Mouse (Mus musculus) bone marrow macrophage, adult 2 months (primary cell): ENCODE measurements at regions not wholly inside any gene's neighbourhood (a gene's known extent, or its start where the extent isn't known, plus 50 kb on each side); places are given as distances from the start of the nearest gene placed in this dataset.
"Not testable (repeated sequence)": the region's sequence is repeated elsewhere in the genome, so short reads cannot be mapped to it uniquely, and the experiment has no call there.

ENCODE experiments used
- H3K27ac ChIP-seq: 2 replicates; pipeline ENCODE4 v1.5.1; 2012; ENCODE audit warnings: low read depth, low read length; ENCODE audit not compliant: insufficient read depth
- H3K4me1 ChIP-seq: 2 replicates; pipeline ENCODE4 v1.6.1; 2012; ENCODE audit warnings: low read length; ENCODE audit not compliant: control insufficient read depth, insufficient read depth
- H3K4me3 ChIP-seq: 2 replicates; pipeline ENCODE4 v1.5.1; 2012; ENCODE audit warnings: mild to moderate bottlenecking, low read length, moderate library complexity; ENCODE audit not compliant: insufficient read depth
- CTCF ChIP-seq: IDR thresholded peaks from 2 replicates; pipeline ENCODE4 v1.5.1; 2012; ENCODE audit warnings: low read depth, mild to moderate bottlenecking, low read length, moderate library complexity
- POLR2A ChIP-seq: IDR thresholded peaks from 2 replicates; pipeline ENCODE4 v1.6.1; 2012; ENCODE audit warnings: mild to moderate bottlenecking, low read depth, low read length, borderline replicate concordance

- H3K4me1 ChIP-seq = peaks cover 13% of the 10 kb centered on the region
- TF ChIP-seq CTCF = no peak
- no peak for TF ChIP-seq POLR2A
Measured at GRCm38 (mm10) chr2:84068617-84069016, 78.3 kb downstream of the Gm13691 start.

GRCm38 (mm10) chr2:84069411-84069810 lies 79.1 kb downstream of the Gm13691 start:
- not testable (repeated sequence) for H3K27ac ChIP-seq, H3K4me3 ChIP-seq
- peaks cover 11% of the 10 kb centered on the region for H3K4me1 ChIP-seq

More at GRCm38 (mm10) chr2:84068617-84069016, 78.3 kb downstream of the Gm13691 start:
- no peak overlapping the region for H3K4me3 ChIP-seq
- H3K27ac ChIP-seq = no peak overlapping the region

GRCm38 (mm10) chr2:84072881-84073583 lies 82.7 kb downstream of the Gm13691 start:
- no peak overlapping the region for H3K27ac ChIP-seq
- TF ChIP-seq POLR2A (no peak), CTCF (no peak)
- H3K4me3 ChIP-seq = no peak overlapping the region
- H3K4me1 ChIP-seq = peaks cover 2% of the 10 kb centered on the region; the same call in 1 of the 2 replicates

- Histone ChIP-seq H3K27ac (no peak overlapping the region), H3K4me1 (peaks cover 2% of the 10 kb centered on the region; the same call in 1 of the 2 replicates), H3K4me3 (no peak overlapping the region)
- TF ChIP-seq CTCF (no peak), POLR2A (no peak)
Measured at GRCm38 (mm10) chr2:84075944-84076343, 85.6 kb downstream of the Gm13691 start.

- H3K4me1 ChIP-seq = no peaks in the 10 kb centered on the region
- no peak overlapping the region for H3K27ac ChIP-seq
- no peak for TF ChIP-seq CTCF
- no peak for TF ChIP-seq POLR2A
- H3K4me3 ChIP-seq = no peak overlapping the region
Measured at GRCm38 (mm10) chr2:84079284-84079683, 88.9 kb downstream of the Gm13691 start.

GRCm38 (mm10) chr2:84080228-84080627 lies 89.9 kb downstream of the Gm13691 start:
- no peak for TF ChIP-seq POLR2A
- TF ChIP-seq CTCF = no peak
- no peaks in the 10 kb centered on the region for H3K4me1 ChIP-seq
- H3K4me3 ChIP-seq = no peak overlapping the region
- H3K27ac ChIP-seq = no peak overlapping the region

- H3K4me3 ChIP-seq = no peak overlapping the region
- peaks cover 6% of the 10 kb centered on the region for H3K4me1 ChIP-seq
- peak overlapping the region; percentile 38 for H3K27ac ChIP-seq
- no peak for TF ChIP-seq CTCF
- no peak for TF ChIP-seq POLR2A
Measured at GRCm38 (mm10) chr2:84094751-84095150, 104.4 kb downstream of the Gm13691 start.

- Histone ChIP-seq H3K27ac (no peak overlapping the region), H3K4me1 (peaks cover 5% of the 10 kb centered on the region), H3K4me3 (no peak overlapping the region)
- TF ChIP-seq CTCF (no peak), POLR2A (no peak)
Measured at GRCm38 (mm10) chr2:84098746-84099145, 108.4 kb downstream of the Gm13691 start.

GRCm38 (mm10) chr2:84113562-84113961 lies 123.2 kb downstream of the Gm13691 start:
- Histone ChIP-seq H3K4me1 (peaks cover 8% of the 10 kb centered on the region), H3K4me3 (no peak overlapping the region), H3K27ac (peak overlapping the region; percentile 86)
- no peak for TF ChIP-seq CTCF
- no peak for TF ChIP-seq POLR2A

- Histone ChIP-seq H3K4me3 (no peak overlapping the region), H3K4me1 (no peaks in the 10 kb centered on the region), H3K27ac (no peak overlapping the region)
- TF ChIP-seq CTCF (no peak), POLR2A (no peak)
Measured at GRCm38 (mm10) chr2:84119839-84120238, 129.5 kb downstream of the Gm13691 start.

- TF ChIP-seq CTCF (no peak), POLR2A (no peak)
- Histone ChIP-seq H3K27ac (no peak overlapping the region), H3K4me3 (no peak overlapping the region), H3K4me1 (no peaks in the 10 kb centered on the region)
Measured at GRCm38 (mm10) chr2:84127586-84127985, 137.2 kb downstream of the Gm13691 start.
